Mouse (Mus musculus) frontal cortex, postnatal 10 days (tissue): ENCODE data around the gene Capn1.
A peak's percentile ranks its signal among the peaks of the same experiment; 100 is the strongest.

Source experiments
- DNase-seq, 2 experiments: peaks; one replicate each; pipeline ENCODE4 v3.0.0; 2022; ENCODE audit warnings: low spot score in 2 of 2, mixed read lengths in 1 of 2

Capn1 gene

DNA sequence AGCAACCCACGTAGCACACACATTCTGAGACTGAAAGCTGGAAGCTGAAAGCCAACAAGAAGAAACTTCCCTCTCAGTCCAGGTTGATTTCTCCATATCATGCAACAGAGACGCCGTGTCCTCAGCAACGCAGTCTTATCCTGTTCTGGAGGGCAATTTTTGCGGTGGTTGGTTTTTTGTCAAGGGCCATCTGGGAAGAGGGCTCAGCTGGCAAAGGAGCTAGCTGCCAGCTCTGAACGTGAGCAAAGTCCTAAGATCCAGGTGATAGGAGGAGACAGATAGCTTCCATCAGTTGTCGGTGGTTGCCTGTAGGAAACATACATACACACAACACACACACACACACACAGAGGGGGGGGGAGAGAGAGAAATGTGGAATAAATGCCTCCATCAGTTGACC, 22.6 kb upstream of the Capn1 start:
- DNase-seq = no peak

DNA sequence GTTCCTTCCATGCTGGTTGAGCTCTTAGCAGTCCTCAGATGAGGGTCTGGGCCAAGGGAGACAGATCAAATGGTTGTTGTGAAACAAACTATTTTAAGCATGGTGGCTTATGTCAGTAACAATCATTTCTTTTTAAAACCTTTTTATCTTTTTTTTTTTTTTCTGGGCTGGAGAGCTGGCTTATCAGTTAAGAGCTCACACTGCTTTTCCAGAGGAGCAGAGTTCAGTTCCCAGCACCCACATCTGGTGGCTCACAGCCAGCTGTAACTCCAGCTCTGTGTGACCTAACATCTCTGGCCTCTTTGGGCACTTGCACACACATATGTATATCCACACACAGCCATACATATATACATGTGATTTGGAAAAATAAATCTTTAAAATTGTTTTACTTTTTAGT, 22.0 kb upstream of the Capn1 start:
- no peak for DNase-seq

DNA sequence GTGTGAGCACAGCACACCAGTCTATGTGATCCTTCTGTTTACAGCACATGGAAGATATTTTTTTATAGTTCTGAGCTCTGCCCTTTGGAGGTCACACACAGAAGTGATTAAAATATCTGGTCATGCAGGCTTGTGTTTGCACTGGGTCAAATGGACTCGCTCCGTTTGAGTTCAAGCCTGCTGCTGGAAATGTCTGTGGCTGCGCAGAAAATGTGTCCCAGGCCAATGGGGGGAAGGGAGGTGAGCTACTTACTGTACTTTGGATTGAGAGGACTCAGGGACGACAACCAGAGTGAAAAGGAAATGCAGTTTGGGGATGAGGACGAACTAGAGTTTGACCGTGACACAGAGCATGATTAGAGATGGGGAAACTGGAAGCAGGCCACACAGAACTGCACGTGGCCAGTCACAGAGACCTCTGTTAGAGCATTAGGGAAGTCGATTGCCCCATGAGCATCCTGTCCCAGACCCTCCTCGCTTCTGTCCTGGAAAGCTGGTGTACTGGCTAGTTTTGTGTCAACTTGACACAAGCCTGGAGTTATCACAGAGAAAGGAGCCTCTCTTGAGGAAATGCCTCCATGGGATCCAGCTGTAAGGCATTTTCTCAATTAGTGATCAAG, 20.4 kb upstream of the Capn1 start:
- no peak for DNase-seq

DNA sequence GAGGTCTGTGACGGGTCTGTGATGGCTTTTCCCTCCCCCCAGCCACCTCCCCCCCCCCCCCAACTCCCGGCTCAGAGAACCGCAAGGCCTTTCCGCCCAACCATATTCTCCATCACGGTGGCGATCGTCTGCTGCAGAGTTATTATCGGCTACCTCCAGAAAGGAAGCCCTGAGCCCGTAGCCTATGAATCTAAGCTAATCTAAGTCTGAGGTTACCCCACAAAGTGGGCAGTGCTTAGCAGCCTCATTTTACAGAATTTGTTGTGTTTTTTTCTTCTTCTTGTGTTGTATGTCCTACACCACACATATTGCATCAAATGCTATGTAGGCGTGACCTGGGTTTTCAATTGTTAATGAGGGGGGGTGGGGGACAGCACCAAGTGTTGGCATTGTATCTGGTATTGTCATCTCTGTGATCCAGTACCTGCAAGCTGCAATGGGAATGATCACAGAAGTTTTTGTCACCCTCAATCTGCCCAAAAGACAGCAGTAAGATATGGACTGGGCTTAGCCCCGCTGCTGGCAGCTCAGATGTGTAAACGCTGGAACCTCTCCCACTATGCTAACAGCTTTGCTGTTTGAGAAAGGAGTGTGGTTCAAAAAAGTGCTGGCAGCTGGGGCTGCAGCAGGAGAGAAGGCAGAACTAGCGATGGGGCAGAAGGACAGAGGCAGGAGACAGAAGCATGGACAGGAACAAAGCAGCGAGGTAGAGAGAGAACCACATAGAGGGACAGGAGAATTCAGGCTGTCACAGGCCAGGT, 15.0 kb upstream of the Capn1 start:
- no peak for DNase-seq

DNA sequence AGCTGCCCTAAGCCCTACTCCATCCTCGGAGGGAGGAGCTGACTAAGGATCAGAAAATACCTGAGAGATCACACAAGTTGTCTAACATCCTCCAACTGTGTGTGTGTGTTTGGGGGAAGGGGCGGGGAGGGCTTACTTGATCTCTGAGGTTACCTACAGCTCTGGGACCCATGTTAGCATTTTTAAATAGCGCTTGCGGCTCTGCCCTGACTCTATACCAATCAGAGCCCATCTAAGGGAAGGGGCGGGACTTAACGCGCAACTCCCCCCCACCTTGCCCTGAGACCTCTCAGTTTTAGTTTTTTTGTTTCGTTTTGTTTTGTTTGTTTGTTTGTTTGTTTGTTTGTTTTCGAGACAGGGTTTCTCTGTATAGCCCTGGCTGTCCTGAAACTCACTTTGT, 13.7 kb upstream of the Capn1 start:
- DNase-seq = no peak

DNA sequence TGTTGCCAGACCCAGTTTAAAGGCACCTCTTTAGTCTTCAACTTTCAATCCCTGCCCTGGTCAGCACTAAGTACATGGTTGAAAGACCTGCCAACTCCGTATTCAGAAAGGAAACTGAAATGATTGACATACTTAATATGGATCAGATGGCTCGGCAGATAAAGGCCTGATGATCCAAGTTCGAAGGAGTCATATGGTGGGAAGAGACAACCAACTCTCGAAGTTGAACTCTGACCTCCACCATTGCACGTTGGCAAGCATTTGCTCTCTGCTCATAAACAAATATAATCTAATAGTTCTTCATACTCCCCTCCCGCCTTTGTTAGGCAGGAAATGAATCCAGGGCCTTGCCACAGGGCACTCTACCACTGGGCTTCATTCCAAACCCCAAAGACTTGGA, 13.3 kb upstream of the Capn1 start:
- no peak for DNase-seq

DNA sequence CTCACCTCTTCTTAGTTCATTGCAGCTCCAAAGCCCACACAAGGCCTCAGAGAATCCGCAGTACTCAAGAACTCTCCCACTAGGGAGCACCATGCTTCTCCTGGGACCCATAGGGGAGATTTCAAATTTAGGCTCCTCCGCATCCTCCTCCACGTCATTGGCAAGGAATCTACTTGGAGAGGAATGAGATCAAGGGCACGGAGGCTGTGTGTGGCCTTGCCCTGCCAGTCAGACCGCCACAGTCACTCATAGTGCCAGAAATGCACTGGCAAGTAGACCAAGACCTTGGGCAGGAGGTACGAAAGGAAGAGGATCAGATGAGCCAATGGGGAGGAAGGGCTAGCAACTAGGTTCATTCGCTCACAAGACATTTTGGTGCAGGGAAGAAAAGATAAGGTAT, 8.2 kb upstream of the Capn1 start:
- DNase-seq = no peak

DNA sequence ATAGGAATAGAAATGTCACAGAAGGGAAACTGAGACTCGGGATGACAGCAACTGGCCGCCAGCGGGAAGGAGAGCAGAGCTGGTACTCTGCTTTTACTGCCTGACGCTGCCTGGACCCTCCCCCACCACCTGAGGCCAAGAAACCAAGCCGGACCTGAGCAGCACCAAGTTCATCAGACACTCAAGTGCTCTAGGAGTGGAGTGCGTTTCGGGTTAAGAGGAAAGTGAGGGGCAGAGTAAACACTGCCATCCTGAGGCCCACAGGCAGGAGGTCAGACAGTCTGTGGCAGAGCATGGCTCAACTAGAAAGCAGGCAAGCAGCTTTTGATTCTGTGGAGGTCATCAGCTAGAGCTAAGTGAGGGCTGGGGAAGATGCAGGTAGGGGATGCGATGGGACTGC, 7.4 kb upstream of the Capn1 start:
- no peak for DNase-seq

DNA sequence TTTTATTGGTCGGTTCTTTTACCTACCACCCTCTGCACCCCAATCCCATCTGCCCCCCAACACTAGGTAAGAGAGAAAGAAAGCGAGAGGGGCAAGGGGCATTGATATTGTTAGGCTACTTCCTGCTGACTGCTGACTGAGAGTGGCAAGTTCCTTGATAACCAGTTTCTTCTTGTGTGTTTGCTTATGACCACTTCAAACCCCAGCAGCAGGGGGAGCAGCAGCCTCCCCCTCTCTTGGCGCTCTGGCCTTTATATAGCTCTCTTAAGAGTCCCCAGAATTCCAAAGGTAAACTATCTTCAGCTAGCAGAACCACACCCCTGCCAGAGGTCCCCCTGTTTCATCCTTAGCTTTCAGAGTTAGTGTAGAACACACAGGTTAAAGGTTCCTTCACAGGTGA, 4.6 kb upstream of the Capn1 start:
- no peak for DNase-seq

DNA sequence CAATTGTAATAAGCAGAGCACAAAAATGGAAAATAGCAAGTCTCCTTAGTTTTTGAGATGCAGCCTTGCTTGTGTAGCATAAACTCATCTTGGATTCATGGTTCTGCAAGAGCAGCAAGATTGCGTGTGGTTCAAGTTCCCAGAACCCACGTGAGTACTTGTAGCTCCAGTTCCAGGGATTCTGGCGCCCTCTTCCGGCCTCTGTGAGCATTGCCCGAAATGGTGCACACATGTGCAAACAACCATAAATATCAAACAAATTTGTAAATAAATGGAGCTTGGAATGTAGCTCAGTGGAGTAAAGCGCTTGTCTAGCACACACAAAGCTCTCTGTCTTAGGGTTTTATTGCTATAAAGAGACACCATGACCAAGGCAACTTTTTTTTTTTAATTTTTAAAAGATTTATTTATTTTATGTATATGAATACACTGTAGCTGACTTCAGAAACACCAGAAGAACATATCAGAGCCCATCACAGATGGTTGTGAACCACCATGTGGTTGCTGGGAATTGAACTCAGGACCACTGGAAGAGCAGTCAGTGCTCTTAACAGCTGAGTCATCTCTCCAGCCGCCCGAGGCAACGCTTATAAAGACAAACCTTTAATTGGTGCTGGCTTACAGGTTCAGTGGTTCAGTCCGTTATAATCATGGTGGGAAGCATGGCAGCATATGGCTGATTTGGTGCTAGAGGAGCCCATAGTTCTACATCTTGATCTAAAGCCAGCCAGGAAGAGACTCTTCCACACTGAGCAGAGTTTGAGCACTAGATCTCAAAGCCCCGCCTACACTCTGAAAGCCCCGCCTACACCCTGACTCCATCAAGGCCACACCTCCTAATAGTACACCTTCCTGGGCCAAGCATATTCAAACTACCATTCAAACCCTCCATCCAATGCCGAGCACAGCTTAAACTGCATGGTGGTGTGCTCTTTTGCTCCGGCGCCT, 2.7 kb upstream of the Capn1 start:
- DNase-seq = peak; percentile 41 to 72

DNA sequence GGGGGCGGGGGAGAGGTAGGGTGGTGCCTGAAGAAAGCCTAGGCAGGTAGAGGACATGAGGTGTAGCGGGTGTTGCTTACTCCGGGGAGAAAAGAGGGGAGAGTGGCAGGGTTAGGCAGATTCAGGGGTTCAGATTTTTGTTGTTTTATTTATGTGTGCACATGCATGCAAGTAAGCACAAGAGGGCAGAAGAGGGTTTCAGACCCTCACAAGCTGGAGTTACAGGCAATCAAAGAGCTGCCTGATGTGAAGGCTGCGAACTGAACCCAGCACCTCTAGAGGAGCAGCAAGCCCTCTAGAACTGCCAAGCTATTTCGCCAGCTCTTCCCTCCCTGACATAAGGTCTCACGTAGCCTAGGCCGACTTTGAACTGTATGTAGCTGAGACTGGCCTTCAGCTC, 835 bp upstream of the Capn1 start:
- no peak for DNase-seq

DNA sequence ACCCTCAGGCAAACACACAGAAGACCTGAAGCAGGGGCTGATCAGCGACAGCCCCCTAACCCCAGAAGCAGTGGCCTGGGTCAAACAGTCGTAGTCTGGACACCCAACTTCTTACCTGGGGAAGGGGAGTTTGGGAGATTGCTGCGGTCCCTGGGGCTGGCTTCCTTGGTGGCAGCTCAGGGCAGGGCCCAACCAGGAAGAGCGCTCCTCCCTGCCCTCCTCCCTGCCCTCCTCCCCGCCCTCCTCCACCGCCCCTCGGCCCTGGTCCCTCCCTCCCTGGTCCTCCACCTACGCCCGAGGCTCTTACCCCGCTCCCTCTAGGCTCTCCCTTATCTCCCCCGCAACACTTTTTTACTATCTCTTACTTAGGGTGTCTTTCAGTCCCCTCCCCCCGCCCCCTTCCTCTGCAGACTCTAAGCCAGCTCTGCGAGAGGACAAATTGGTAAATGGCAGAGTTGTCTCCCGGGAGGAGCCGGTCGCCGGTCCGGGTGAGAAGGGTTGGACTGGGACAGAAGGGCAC, 646 bp downstream of the Capn1 start:
- no peak for DNase-seq

DNA sequence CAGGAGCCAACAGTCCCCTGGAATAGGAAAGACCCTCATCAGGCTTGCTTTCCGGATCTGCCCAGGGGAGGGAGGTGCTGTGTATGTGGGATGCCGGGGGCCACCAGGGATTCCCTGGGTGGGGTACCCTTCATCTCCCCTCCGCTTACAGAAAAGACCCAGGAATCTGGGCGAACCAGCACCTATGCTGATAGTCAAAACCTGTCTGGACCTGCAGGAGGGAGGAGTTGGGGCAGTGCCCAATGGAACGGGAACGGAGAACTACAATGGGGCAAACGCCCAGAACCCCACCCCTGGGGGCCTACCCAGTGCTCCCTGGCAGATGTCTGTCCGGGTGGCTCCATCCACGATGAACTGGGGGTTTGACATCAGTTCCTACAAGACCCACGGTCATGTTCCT, 2.0 kb downstream of the Capn1 start:
- no peak for DNase-seq

DNA sequence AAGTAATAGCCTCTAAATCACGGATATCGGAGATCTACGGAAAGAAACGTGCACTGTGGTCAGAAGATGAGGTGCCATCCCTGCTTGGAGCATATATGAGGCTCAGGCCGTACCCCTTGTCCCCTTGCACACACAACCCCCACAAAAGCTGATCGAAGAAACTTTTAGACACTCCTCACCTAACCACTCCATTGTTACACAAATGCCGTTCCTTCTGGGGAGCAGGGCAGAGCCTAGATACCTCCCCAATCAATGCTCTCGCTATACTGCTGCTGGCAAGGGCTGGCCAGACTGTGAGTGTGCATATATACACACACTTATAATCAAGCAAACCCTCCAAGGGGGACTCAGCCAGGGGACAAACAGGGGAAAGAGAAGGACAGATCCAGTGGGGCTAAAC, 6.6 kb downstream of the Capn1 start:
- no peak for DNase-seq

DNA sequence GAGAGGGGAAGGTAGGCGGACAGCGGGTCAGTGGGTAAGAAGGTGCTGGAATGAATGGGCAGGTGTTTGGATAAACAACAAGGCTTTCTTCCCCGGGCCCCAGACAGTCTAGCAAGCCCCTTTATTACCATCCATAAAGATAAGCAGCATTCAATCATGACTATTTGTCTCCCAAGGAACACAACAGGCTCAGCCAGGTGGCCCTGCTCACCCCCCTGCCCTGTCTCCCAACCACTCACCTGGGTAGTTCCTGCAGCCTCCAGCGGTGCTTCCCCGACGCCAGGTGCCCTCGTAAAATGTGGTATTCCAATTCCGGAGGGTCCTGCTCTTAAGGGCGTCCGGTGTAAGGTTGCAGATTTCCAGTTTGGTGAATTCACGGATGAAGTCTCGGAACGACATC, 8.7 kb downstream of the Capn1 start:
- no peak for DNase-seq

DNA sequence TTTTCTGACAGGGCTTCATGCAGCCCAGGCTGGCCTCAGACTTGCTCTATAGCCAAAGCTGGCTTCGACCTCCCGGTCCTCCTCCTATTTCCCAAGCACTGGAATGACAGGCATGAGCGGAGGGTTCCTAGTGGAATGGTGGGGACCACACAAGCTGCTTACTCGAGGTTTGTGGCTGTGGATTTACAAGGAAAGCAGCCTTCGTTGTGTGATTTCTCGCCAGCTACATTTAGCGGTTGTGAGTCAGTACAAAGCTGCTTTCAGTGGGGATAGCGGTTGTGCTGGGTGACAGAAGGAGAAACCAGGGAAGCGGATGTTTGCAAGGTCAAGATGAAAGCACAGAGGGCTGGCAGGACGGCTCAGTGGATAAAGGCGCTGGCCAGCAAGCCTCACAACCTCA, 10.2 kb downstream of the Capn1 start:
- no peak for DNase-seq

DNA sequence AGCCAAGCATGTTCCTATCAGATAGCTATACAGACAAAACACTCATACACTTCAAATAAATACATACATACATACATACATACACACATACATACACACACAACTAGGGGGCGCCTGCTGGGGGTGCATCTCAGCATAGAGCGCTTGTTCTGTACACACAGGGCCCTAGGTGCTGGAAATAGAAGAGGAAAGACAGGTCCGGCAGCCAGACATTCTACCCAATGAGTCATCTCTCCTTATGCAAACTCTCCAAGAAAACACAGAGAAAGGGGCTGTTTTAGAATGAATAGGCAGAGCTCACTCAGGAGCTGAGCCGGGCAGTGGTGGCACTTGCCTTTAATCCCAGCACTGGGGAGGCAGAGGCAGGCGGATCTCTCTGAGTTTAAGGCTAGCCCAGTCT, 15.7 kb downstream of the Capn1 start:
- DNase-seq = no peak

DNA sequence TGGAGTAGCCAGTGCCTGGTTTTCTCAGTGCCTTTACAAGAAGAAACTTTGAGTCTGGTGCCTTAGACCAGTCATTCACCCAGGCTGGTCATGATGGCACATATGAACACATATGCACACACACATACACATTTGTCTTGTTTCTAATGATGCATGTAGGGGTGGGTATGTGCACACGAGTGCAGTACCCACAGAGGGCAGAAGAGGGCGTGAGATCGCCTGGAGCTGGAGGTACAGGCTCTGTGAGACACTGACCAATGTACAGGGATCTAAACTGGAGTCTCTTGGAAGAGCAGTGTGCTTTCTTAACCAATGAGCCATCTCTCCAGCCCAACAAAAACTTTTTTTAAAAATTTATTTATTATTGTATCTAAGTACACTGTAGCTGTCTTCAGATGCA, 17.5 kb downstream of the Capn1 start:
- DNase-seq = no peak

DNA sequence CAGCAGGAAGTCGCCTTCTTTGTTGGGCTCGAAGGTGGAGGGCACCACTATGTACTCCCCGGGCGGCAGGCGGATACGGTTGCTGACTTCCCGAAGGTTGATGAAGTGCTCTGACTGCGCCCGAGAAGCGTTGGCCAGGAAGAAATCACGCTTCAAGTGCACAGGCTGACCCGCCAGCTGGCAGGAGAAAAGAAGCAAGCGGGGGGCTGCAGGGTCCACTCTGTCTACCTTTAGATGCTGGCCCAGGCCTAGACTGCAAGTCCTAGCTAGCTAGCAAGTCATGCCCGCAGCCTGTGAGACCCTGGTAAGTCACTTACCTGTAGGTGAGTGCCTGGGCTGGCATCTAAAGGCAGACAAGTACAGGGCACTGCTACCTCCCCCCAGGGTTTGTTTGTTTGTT, 21.0 kb downstream of the Capn1 start:
- DNase-seq = no peak

DNA sequence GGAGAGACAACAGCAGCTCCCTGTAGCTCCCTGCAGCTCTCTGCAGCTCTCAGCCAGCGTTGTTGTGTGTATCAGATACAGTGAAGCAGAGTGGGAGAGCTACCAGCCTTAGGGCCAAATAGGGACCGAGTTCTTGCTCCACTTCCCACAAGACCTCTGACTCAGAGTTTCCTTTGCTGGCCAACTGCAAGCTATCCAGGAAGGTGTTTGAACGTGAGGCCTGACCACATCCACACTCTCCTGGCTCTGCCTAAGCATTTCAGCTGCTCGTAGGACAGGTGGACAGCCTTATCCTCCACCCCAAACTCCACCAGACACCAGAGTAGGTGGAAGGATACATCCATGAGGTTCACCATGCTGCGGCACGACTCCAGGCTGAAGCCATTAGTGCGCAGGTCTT, 23.7 kb downstream of the Capn1 start:
- no peak for DNase-seq

DNA sequence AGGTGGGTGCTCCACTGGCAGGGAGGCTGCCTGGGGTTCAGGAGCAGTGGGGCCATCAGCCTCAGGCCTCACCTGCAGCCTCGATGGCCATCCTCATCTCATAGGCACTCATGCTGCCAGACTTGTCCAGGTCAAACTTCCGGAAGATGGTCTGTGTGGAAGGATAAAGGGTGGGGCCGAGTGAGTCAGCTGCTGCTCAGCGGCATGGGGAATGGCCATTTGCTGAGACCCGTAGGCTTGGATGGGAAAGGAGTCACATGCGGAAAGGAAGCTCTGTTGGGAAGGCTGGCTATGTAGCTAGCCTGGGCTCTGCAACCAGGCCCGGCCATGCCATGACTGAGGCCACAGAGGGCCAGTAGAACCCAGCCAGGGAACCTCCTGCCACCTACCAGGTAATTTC, 24.2 kb downstream of the Capn1 start:
- no peak for DNase-seq

DNA sequence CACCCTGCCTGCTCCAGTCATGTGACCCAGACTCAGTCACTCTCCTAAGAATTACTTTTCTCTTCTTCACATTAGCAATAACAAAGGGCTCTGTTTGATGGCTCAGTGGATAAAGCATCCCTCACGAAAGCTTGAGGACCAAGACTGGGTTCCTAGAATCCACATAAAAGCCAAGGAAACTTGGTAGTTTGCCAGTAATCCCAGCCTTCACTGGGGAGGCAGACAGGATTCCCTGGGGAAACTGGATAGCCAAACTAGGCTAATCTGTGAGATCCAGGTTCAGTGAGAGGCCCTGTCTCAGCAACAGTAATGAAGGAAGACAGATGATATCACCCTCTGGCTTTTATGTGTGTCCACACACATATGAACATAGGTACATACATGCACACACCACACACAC, 24.8 kb downstream of the Capn1 start:
- DNase-seq = no peak

DNA sequence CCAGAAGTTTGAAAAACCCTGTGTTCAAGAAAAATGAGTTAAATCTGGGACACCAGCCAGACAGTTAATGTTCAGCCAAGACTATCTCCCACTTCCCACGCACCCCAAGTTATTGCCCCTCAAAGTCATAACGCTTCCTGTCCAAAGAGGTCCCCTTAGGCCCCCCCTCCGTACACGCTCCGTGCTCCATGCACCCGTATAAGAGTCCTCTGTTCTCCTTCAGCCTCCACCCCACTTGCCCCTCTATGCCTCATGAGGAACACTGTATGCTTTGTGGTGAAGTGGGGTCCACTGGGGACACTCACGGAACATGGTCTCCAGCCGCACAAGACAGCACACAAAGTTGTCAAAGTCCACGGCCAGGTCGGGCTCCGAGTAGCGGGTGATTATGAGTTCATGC, 25.7 kb downstream of the Capn1 start:
- DNase-seq = no peak
